Mouse (Mus musculus) megakaryocyte, embryonic 14.5 days (primary cell): Measurements from ENCODE around the gene Tulp2.

Experiments used
- FLI1 ChIP-seq: IDR thresholded peaks from 2 replicates; pipeline ENCODE4 v1.6.1; 2012; ENCODE audit warnings: low read length, inconsistent platforms, mixed read lengths
- GATA1 ChIP-seq: IDR thresholded peaks from 3 replicates; pipeline ENCODE4 v1.6.1; 2012; ENCODE audit warnings: mixed read lengths, low read length, inconsistent platforms, borderline replicate concordance

GRCm38 (mm10) chr7:45461326-45461725 is 20.4 kb upstream of the Tulp2 start:
- TF ChIP-seq GATA1: no peak
- TF ChIP-seq FLI1: no peak
